Mouse (Mus musculus): ENCODE measurements around the gene Slc51b. TPM values are rescaled to one million over a fixed set of nuclear protein-coding genes. Genes with fewer than 3 reads are reported as not detected.

The Slc51b gene
- total RNA-seq, 2 experiments from 2014 or later, result not detected

- no peak for DNase-seq (ENCODE audit: low spot score in 2 of 2)
- intact Hi-C loops (cut with DNase I), result no loop called here
These were observed 5.0 kb downstream of the Slc51b start for GRCm38 (mm10) chr9:65417738-65418137.

GRCm38 (mm10) chr9:65411326-65411725 is 11.4 kb downstream of the Slc51b start:
- intact Hi-C loops (cut with DNase I), result no loop called here
- no peak for DNase-seq (ENCODE audit: low spot score in 2 of 2)

DNA sequence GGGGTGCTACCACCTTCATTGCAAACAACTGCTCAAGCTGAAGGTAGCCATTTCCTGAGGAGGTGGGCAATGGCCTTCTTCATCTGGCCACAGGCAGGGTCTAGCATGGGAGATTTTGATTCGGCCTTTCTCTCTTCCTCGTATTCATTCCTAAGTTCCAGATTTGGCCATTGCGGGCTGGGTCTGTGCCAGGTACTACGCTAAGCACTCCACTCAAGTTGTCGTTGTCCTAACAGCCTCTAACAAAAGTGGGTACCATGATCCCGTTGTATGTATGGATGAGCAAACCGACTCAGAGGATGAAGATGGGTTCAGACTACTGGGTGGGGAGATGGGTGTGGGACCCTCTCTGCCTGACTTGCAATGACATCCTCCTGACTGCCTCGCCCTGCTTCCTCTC is 12.4 kb downstream of the Slc51b start:
- intact Hi-C loops (cut with DNase I), result no loop called here
- DNase-seq (ENCODE audit: low spot score in 2 of 2), result no peak

DNA sequence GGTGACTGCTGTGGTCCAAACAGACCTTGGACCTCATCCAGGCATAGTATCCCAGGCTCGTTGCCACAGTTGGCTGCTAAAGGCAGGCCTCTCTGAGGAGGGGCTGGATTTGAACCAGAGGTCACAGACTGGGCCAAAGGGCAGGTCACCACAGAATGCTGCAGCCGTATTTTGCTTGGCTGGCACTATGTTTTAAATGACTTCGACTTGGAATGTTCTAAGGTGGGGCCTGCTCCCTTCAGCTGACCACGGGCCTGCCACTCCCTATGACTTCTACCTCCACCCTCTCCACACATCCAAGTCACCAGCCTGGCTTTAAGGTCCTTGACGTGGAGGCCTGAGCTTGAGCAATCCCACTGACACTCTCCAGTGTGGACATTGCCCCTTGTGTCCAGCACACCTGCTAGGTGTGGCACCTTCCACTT is 13.9 kb downstream of the Slc51b start:
- intact Hi-C loops (cut with DNase I), result no loop called here
- DNase-seq (ENCODE audit: low spot score in 2 of 2), result no peak

DNA sequence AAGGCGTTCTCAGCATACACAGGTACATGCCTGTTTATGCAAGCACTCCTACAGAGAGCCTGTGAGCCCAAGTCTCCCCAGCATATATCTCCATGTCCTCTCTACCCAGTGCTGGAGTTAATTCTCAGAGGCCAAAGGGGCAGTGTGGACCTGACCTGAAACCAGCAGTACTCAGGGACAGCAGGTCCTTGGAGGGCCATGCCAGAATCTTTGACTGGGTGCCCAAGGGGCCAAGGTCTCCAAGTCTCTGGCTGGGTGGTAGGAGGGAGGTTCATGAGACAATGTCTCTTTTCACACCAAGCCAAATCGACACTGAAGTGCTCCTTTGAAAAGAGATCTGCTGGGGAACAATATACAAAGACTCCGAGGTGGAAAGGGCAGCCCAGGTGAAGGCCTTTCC is 14.9 kb downstream of the Slc51b start:
- no peak for DNase-seq (ENCODE audit: low spot score in 2 of 2)
- intact Hi-C loops (cut with DNase I), result no loop called here

DNA sequence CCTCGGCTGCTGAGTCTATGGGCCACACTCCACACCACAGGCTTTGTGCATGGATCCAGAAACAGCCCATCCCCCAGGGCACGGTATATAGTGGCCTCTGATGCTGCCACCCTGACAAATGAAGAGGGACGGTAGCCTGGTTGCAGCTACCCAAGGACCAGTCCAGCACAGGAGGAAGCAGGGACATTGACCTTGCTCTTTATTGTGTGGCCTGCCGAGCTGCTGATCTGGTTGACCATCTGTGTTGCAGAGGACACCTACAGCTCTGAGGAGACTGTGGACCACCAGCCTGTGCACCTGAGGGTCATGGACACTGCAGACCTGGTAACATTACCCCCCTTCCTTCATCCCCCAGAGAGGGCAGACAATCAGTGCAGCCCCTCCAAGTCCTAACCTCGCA is 15.4 kb downstream of the Slc51b start:
- intact Hi-C loops (cut with DNase I), result no loop called here
- no peak for DNase-seq (ENCODE audit: low spot score in 2 of 2)

DNA sequence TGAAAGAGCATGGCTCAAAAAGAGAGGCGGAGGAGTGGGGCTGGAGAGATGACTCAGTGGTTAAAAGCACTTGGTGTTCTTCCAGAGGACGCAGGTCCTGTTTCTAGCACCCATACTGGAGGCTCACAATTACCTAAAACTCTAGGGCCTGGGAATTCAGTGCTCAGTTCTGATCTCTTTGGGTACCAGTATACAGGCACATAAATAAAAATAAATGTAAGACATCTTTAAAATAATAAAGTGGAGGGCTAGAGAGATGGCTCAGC is 17.6 kb downstream of the Slc51b start:
- intact Hi-C loops (cut with DNase I), result no loop called here
- DNase-seq (ENCODE audit: low spot score in 2 of 2), result no peak

GRCm38 (mm10) chr9:65404331-65405183 is 18.2 kb downstream of the Slc51b start:
- intact Hi-C loops (cut with DNase I), result no loop called here
- DNase-seq (ENCODE audit: low spot score in 2 of 2), result peak; percentile 65 to 74

DNA sequence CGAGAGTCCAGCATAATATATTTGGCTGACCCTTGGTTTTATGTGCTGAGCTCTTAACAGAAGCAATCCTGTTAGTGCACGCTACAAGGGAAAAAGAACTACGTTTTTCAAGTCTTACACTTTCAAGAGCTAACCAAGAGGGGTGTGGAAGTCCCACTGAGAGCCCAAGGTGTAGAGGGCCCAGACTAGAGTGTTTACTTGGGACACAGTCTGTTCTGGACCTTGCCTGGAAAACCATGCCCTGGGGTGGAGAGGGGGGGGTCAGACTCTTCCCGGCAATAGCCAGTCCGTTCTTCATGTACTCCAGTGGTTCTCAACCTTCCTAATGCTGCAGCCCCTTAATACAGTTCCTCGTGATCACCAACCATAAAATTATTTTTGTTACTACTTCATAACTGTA is 22.8 kb downstream of the Slc51b start:
- intact Hi-C loops (cut with DNase I), result no loop called here
- DNase-seq (ENCODE audit: low spot score in 2 of 2), result no peak

DNA sequence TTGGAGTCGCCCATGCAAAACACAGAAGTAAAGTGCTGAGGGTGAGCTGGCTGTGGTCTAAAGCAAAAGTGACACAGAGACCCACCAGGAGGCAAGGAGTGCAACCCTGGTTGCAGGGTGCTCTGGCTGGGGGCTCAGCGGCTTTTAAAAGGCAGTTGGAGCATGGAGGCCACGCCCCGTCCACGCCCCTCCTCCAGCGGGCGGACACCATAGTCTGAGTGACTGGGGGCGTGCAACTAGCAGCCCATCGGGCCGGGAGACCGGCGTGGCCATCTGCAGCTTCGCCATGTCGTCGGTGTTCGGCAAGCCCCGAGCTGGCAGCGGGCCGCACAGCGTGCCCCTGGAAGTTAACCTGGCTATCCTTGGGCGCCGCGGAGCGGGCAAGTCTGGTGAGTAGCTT is 24.5 kb downstream of the Slc51b start, which contains the start of gene Rasl12:
Gene Rasl12, plus strand, starts transcription at position 228 of the 400 bp plus-strand sequence.
- DNase-seq (ENCODE audit: low spot score in 2 of 2), result peak; percentile 31 to 44
- intact Hi-C loops (cut with DNase I), result no loop called here

DNA sequence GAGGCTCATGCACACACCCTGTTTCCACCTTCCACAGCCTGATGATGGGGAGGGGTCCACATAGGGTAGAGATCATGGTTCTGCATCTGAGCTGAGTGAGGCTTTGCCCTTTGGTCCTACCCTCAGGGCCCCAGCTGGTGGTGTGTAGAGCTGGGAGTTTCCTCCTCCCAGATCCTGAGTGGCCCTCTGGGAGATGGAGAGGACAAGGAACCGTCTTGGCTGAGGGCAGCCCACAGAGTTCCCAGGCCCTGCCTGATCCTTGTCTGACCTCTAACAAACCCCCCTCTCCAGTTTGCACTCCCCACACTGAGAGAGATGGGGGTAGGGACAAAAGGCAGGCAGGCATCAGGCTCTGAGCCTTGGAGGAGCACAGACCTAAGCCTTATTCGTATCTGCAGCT is 28.4 kb downstream of the Slc51b start:
- DNase-seq (ENCODE audit: low spot score in 2 of 2), result no peak

DNA sequence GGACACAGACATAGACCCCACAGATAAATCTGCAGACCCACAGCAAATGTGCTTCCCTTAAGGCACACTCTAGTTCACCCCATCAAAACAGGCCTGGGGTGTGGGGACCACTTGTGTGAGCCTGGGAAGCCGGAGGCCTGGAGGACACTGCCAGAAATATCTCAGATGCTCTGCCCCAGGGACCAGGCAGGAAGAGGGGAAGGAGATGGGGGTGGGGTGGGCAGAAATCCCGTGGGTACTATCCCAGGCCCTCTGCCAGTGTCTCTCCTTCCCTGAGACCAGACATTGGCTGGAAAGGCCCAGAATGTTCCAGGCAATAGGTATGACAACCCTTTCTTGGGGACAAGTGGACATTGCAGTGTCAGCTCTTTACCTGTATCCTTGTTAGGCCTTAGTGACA is 29.1 kb downstream of the Slc51b start:
- DNase-seq (ENCODE audit: low spot score in 2 of 2), result no peak
- intact Hi-C loops (cut with DNase I), result loop anchor here (1.0 kb wide), 1 partner anchor 39 kb away; no protein-coding TSS in a partner anchor

More for the DNA sequence above, 28.4 kb downstream of the Slc51b start:
- intact Hi-C loops (cut with DNase I), result no loop called here

DNA sequence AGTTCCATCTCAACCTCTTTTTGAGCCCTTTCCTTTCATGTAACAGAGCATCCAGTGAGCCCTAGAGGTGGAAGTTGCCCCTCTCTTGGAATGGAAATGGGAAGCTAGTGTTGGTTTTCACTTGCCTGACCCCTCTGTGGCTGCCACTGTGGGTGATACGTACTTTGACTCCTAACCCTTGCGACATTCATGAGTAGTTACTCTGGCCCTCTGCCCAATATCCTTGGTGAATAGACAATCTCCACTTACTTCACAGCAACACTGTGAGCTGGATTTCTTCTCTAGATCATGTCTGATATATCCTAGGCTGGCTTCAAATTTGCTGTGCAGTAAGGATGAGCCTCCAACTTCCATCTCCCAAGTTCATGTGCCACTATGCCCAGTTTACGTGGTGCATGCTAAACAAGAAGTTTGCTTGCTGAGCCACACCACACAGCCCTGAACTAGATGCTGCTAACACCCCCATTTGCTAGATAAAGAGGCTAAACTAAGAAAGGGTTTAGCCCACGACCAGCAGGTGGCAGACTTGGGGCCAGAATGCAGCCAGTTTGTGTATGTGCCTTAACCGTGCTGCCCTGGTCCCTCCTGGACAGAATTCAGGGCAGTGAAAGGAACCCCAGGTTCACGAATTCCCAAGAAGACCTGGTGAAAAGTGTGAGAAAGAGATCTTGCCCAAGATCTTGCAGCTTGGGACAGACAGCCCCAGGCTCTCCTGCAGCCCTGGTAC is 30.0 kb downstream of the Slc51b start:
- intact Hi-C loops (cut with DNase I), result loop anchor here (1.0 kb wide), 1 partner anchor 40 kb away; no protein-coding TSS in a partner anchor
- peak; percentile 40 to 67 for DNase-seq (ENCODE audit: low spot score in 2 of 2)

DNA sequence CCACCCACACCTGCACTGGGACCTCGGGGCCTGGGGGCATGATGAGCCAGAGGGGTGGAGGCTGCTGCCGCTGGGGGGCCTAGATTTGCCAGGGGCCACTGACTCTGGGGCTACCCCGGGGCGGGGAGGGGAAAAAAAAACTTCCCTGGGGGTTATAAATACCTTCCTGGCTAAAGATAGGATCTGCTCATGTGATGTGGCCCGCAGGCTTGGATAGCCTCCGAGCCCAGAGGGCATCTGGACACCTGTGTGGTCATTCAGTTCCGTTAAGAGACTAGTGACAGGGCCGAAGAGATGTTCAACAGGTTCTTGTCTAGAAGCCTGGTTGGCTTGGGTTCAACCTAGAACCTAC is 31.2 kb downstream of the Slc51b start, which contains the start of gene Kbtbd13:
Gene Kbtbd13, minus strand, starts transcription at position 40 of the 352 bp plus-strand sequence.
- intact Hi-C loops (cut with DNase I), result no loop called here
- no peak for DNase-seq (ENCODE audit: low spot score in 2 of 2)

DNA sequence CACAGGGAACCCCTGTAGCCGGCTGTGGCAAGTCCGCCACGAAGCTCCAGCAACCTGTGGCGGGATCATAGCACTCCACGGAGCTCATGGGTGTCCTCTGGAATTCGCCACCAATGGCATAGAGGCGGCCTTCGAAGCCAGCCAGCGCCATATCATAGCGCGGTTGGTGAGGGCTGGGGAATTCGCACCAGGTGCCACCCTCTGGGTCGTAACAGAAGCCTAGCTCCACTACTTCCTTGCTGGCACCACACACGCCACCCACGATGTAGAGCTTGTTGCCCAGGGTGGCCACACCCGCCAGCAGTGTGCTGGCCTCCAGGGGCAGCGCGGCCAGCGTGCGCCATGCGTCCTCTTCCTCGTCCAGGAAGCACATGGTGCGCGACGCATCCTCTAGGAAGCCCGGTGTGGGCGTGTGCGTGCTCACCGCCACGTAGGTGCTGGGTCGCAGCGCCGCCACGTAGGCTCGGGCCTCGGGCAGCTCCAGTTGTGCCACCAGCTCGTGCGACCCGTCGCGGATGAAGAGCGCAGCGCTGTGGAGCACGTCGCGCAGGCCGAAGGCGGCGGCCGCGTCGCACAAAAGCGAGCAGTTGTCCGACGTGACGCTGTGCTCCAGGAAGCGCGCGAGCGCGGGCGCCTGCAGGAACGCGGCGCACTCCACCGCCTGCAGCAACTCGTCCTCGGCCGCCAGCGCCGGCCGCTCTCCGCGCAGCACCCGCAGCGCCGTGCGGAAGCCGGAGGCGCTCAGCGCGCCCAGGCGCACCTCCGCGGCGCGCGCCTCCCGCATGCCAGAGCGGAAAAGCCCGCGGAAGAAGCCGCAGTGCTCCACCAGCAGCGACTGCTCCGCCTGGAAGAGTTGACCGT is 31.8 kb downstream of the Slc51b start:
- DNase-seq (ENCODE audit: low spot score in 2 of 2), result peak in 1 of 2 experiments; percentile 15
- intact Hi-C loops (cut with DNase I), result no loop called here

DNA sequence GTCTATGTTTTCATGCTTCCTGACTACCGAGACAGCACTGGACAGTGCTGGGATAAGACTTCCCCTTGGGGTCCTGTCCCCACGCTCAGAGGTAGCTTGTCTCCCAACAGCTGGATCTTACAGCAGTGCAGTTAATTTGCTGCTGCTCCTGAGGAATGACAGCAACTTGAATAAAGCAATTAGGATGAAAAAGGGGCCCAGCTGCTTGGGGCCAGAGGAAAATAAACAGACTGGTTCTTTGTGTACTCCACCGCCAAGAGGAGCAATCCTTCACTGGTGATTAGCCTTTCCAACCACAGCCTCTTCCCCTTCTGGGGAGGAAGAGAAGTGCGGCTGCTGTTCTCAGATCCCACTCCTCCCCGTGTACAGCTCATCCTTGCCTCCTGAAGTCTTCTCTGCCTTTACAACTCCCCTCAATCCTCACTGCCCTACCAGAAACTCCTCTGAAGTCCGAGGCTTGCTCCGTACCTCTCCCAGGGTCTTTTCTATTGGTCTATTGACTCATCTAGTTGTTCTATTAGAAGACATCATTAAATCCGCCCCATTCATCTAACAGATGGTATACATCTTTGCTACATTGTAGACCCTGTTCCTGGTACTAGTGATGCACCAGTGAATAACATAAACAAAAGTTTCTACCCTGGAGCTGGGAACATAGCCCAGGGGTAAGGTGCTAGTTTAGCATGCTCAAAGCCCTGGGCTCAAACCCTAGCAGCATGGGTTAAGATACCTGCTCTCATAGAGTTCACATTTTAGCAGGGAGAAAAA is 36.2 kb downstream of the Slc51b start:
- intact Hi-C loops (cut with DNase I), result no loop called here
- no peak for DNase-seq (ENCODE audit: low spot score in 2 of 2)

DNA sequence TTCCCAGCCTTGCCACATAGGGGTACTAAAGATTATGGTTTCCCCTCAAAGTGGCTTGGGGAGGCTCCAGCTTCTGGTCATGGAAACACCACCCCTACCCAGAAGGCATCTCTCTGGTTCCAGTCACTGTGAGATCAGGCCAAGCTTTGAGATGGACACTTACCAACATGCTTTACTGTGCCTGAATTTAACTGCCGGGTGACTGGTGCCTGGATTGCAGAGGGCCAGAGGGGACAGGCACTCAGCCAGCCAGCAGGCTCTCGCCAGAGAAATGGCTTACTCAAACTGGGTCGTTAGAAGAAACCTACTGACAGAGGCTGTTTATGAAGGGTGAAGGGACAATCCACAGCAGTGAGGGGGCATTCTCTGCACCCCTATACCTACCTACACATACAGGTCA is 38.5 kb downstream of the Slc51b start:
- intact Hi-C loops (cut with DNase I), result no loop called here
- DNase-seq (ENCODE audit: low spot score in 2 of 2), result no peak

DNA sequence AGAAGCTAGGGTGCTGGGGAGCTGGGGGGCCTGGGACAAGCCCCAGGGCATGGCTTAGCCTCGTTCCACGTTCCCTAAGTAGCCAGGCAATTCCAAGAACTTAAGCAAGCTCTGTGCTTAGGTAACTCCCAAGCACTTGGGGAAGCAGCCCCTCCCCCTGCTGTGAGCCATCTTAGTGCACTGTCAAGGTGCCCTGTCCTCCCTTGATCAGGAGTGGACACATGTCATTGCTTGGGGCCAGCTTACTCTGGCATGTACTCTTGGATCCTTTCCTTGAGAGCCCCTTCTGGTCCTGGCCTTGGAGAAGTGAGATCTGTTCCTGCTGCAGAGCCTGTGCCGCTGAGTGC is 40.0 kb downstream of the Slc51b start:
- intact Hi-C loops (cut with DNase I), result no loop called here
- DNase-seq (ENCODE audit: low spot score in 2 of 2), result no peak

- intact Hi-C loops (cut with DNase I), result no loop called here
- no peak for DNase-seq (ENCODE audit: low spot score in 2 of 2)
These were observed 40.6 kb downstream of the Slc51b start for GRCm38 (mm10) chr9:65382031-65382750.

All from left cerebral cortex, postnatal 14 days (tissue).